Mouse (Mus musculus) fibroblast of lung, adult 2 months (primary cell): ENCODE measurements around the gene Gpr88.
"Not testable (repeated sequence)": the region's sequence is repeated elsewhere in the genome, so short reads cannot be mapped to it uniquely, and the experiment has no call there.

Experiments used
- DNase-seq: peaks from one replicate; pipeline ENCODE4 v3.0.0-alpha.2; 2011; ENCODE audit warnings: low read depth

Gpr88 gene

GRCm38 (mm10) chr3:116242685-116243084 is 10.6 kb downstream of the Gpr88 start:
- DNase-seq: no peak

- DNase-seq: no peak
Measured at GRCm38 (mm10) chr3:116237527-116237926, 15.8 kb downstream of the Gpr88 start.

- no peak for DNase-seq
Measured at GRCm38 (mm10) chr3:116236856-116237255, 16.4 kb downstream of the Gpr88 start.

GRCm38 (mm10) chr3:116233515-116233914 is 19.8 kb downstream of the Gpr88 start:
- DNase-seq: no peak

- DNase-seq: no peak
Measured at GRCm38 (mm10) chr3:116232763-116233162, 20.5 kb downstream of the Gpr88 start.

- DNase-seq: no peak
Measured at GRCm38 (mm10) chr3:116229336-116229735, 24.0 kb downstream of the Gpr88 start.

- DNase-seq: no peak
Measured at GRCm38 (mm10) chr3:116228360-116229245, 24.7 kb downstream of the Gpr88 start.

- DNase-seq: no peak
Measured at GRCm38 (mm10) chr3:116227383-116227782, 25.9 kb downstream of the Gpr88 start.

- no peak for DNase-seq
Measured at GRCm38 (mm10) chr3:116226915-116227314, 26.4 kb downstream of the Gpr88 start.

GRCm38 (mm10) chr3:116222511-116223243 is 30.6 kb downstream of the Gpr88 start:
- no peak for DNase-seq

GRCm38 (mm10) chr3:116221686-116222010 is 31.7 kb downstream of the Gpr88 start:
- no peak for DNase-seq

- no peak for DNase-seq
Measured at GRCm38 (mm10) chr3:116220980-116221685, 32.2 kb downstream of the Gpr88 start.

- DNase-seq: not testable (repeated sequence)
Measured at GRCm38 (mm10) chr3:116217398-116217797, 35.9 kb downstream of the Gpr88 start.

- no peak for DNase-seq
Measured at GRCm38 (mm10) chr3:116216261-116216660, 37.0 kb downstream of the Gpr88 start.

- DNase-seq: no peak
Measured at GRCm38 (mm10) chr3:116211639-116212038, 41.7 kb downstream of the Gpr88 start.

GRCm38 (mm10) chr3:116210720-116211121 is 42.6 kb downstream of the Gpr88 start:
- no peak for DNase-seq

- no peak for DNase-seq
Measured at GRCm38 (mm10) chr3:116209214-116209613, 44.1 kb downstream of the Gpr88 start.

- DNase-seq: no peak
Measured at GRCm38 (mm10) chr3:116206306-116206834, 46.9 kb downstream of the Gpr88 start.

GRCm38 (mm10) chr3:116205346-116206219 is 47.7 kb downstream of the Gpr88 start:
- no peak for DNase-seq

GRCm38 (mm10) chr3:116204643-116205042 is 48.7 kb downstream of the Gpr88 start:
- no peak for DNase-seq

- DNase-seq: no peak
Measured at GRCm38 (mm10) chr3:116203942-116204341, 49.4 kb downstream of the Gpr88 start.
